Mouse (Mus musculus): Measurements from ENCODE around the gene Tenm3. TPM values are rescaled to one million over a fixed set of nuclear protein-coding genes. Genes with fewer than 3 reads are reported as not detected.

Tenm3 gene
- total RNA-seq, 2 experiments from 2014 or later = 62.2 to 70.6 TPM

GRCm38 (mm10) chr8:48437523-48438207 is 406.1 kb downstream of the Tenm3 start:
- intact Hi-C loops (cut with DNase I) = no loop called here
- no peak for DNase-seq (ENCODE audit: low spot score in 2 of 2)

GRCm38 (mm10) chr8:48425101-48425500 is 418.6 kb downstream of the Tenm3 start:
- intact Hi-C loops (cut with DNase I) = no loop called here
- no peak for DNase-seq (ENCODE audit: low spot score in 2 of 2)

- intact Hi-C loops (cut with DNase I) = no loop called here
- no peak for DNase-seq (ENCODE audit: low spot score in 2 of 2)
Observed at GRCm38 (mm10) chr8:48417714-48418113, 426.0 kb downstream of the Tenm3 start.

- intact Hi-C loops (cut with DNase I) = no loop called here
- DNase-seq (ENCODE audit: low spot score in 2 of 2) = no peak
Observed at GRCm38 (mm10) chr8:48410916-48411315, 432.8 kb downstream of the Tenm3 start.

GRCm38 (mm10) chr8:48400572-48400972 is 443.2 kb downstream of the Tenm3 start:
- no peak for DNase-seq (ENCODE audit: low spot score in 2 of 2)
- intact Hi-C loops (cut with DNase I) = no loop called here

- DNase-seq (ENCODE audit: low spot score in 2 of 2) = no peak
- intact Hi-C loops (cut with DNase I) = no loop called here
Observed at GRCm38 (mm10) chr8:48385833-48386232, 457.9 kb downstream of the Tenm3 start.

- intact Hi-C loops (cut with DNase I) = no loop called here
- peak in 1 of 2 experiments; percentile 57 for DNase-seq (ENCODE audit: low spot score in 2 of 2)
Observed at GRCm38 (mm10) chr8:48380035-48380434, 463.7 kb downstream of the Tenm3 start.

GRCm38 (mm10) chr8:48376774-48377173 is 467.0 kb downstream of the Tenm3 start:
- peak; percentile 44 to 81 for DNase-seq (ENCODE audit: low spot score in 2 of 2)
- intact Hi-C loops (cut with DNase I) = loop anchor here (5.0 to 10.0 kb wide), 3 partner anchors 64 to 152 kb away; no protein-coding TSS in a partner anchor

GRCm38 (mm10) chr8:48375183-48375582 is 468.6 kb downstream of the Tenm3 start:
- intact Hi-C loops (cut with DNase I) = loop anchor here (5.0 to 10.0 kb wide), 3 partner anchors 63 to 150 kb away; no protein-coding TSS in a partner anchor
- no peak for DNase-seq (ENCODE audit: low spot score in 2 of 2)

GRCm38 (mm10) chr8:48373404-48373803 is 470.3 kb downstream of the Tenm3 start:
- DNase-seq (ENCODE audit: low spot score in 2 of 2) = peak in 1 of 2 experiments; percentile 72
- intact Hi-C loops (cut with DNase I) = loop anchor here (10.0 kb wide), 1 partner anchor 149 kb away; no protein-coding TSS in a partner anchor

- intact Hi-C loops (cut with DNase I) = no loop called here
- DNase-seq (ENCODE audit: low spot score in 2 of 2) = no peak
Observed at GRCm38 (mm10) chr8:48367164-48367563, 476.6 kb downstream of the Tenm3 start.

GRCm38 (mm10) chr8:48356849-48357248 is 486.9 kb downstream of the Tenm3 start:
- intact Hi-C loops (cut with DNase I) = no loop called here
- DNase-seq (ENCODE audit: low spot score in 2 of 2) = no peak

- no peak for DNase-seq (ENCODE audit: low spot score in 2 of 2)
Observed at GRCm38 (mm10) chr8:48353458-48353857, 490.3 kb downstream of the Tenm3 start.

GRCm38 (mm10) chr8:48348901-48349300 is 494.9 kb downstream of the Tenm3 start:
- DNase-seq (ENCODE audit: low spot score in 2 of 2) = no peak
- intact Hi-C loops (cut with DNase I) = no loop called here

More at GRCm38 (mm10) chr8:48353458-48353857, 490.3 kb downstream of the Tenm3 start:
- intact Hi-C loops (cut with DNase I) = no loop called here

- no peak for DNase-seq (ENCODE audit: low spot score in 2 of 2)
- intact Hi-C loops (cut with DNase I) = no loop called here
Observed at GRCm38 (mm10) chr8:48348386-48348785, 495.4 kb downstream of the Tenm3 start.

GRCm38 (mm10) chr8:48343067-48343420 is 500.7 kb downstream of the Tenm3 start:
- peak in 1 of 2 experiments; percentile 24 for DNase-seq (ENCODE audit: low spot score in 2 of 2)
- intact Hi-C loops (cut with DNase I) = no loop called here

GRCm38 (mm10) chr8:48342321-48343066 is 501.3 kb downstream of the Tenm3 start:
- no peak for DNase-seq (ENCODE audit: low spot score in 2 of 2)

GRCm38 (mm10) chr8:48341692-48342091 is 502.1 kb downstream of the Tenm3 start:
- no peak for DNase-seq (ENCODE audit: low spot score in 2 of 2)
- intact Hi-C loops (cut with DNase I) = no loop called here

More at GRCm38 (mm10) chr8:48342321-48343066, 501.3 kb downstream of the Tenm3 start:
- intact Hi-C loops (cut with DNase I) = no loop called here

- DNase-seq (ENCODE audit: low spot score in 2 of 2) = no peak
- intact Hi-C loops (cut with DNase I) = no loop called here
Observed at GRCm38 (mm10) chr8:48341276-48341675, 502.5 kb downstream of the Tenm3 start.

GRCm38 (mm10) chr8:48322655-48323265 is 521.0 kb downstream of the Tenm3 start:
- intact Hi-C loops (cut with DNase I) = no loop called here
- DNase-seq (ENCODE audit: low spot score in 2 of 2) = no peak

Data from left cerebral cortex, postnatal 25 days (tissue).